Mouse (Mus musculus): ENCODE results near the gene Ralgapa2.

Ralgapa2 gene

GRCm38 (mm10) chr2:146511911-146512580 is at the start of gene Ralgapa2:
Gene Ralgapa2, minus strand, starts transcription at chr2:146512344.
- DNase-seq (ENCODE audit: low spot score in 2 of 2) = peak; percentile 93 to 99

GRCm38 (mm10) chr2:146561505-146561904 is 49.4 kb upstream of the Ralgapa2 start:
- no peak for DNase-seq (ENCODE audit: low spot score in 2 of 2)

GRCm38 (mm10) chr2:146560633-146561043 is 48.5 kb upstream of the Ralgapa2 start:
- no peak for DNase-seq (ENCODE audit: low spot score in 2 of 2)

GRCm38 (mm10) chr2:146556148-146556547 is 44.0 kb upstream of the Ralgapa2 start:
- DNase-seq (ENCODE audit: low spot score in 2 of 2) = no peak

- DNase-seq (ENCODE audit: low spot score in 2 of 2) = no peak
These were observed 43.2 kb upstream of the Ralgapa2 start for GRCm38 (mm10) chr2:146555351-146555750.

GRCm38 (mm10) chr2:146553701-146554100 is 41.6 kb upstream of the Ralgapa2 start:
- no peak for DNase-seq (ENCODE audit: low spot score in 2 of 2)

GRCm38 (mm10) chr2:146551818-146552217 is 39.7 kb upstream of the Ralgapa2 start:
- no peak for DNase-seq (ENCODE audit: low spot score in 2 of 2)

GRCm38 (mm10) chr2:146549111-146549776 is 37.1 kb upstream of the Ralgapa2 start:
- no peak for DNase-seq (ENCODE audit: low spot score in 2 of 2)

GRCm38 (mm10) chr2:146544155-146544814 is 32.1 kb upstream of the Ralgapa2 start:
- DNase-seq (ENCODE audit: low spot score in 2 of 2) = no peak

GRCm38 (mm10) chr2:146533118-146533949 is 21.2 kb upstream of the Ralgapa2 start:
- DNase-seq (ENCODE audit: low spot score in 2 of 2) = no peak

GRCm38 (mm10) chr2:146532493-146532892 is 20.3 kb upstream of the Ralgapa2 start:
- no peak for DNase-seq (ENCODE audit: low spot score in 2 of 2)

- DNase-seq (ENCODE audit: low spot score in 2 of 2) = no peak
These were observed 13.3 kb upstream of the Ralgapa2 start for GRCm38 (mm10) chr2:146525483-146525882.

GRCm38 (mm10) chr2:146524685-146525415 is 12.7 kb upstream of the Ralgapa2 start:
- no peak for DNase-seq (ENCODE audit: low spot score in 2 of 2)

- no peak for DNase-seq (ENCODE audit: low spot score in 2 of 2)
These were observed 4.8 kb upstream of the Ralgapa2 start for GRCm38 (mm10) chr2:146516894-146517293.

GRCm38 (mm10) chr2:146515081-146515480 is 2.9 kb upstream of the Ralgapa2 start:
- no peak for DNase-seq (ENCODE audit: low spot score in 2 of 2)

- no peak for DNase-seq (ENCODE audit: low spot score in 2 of 2)
These were observed 407 bp upstream of the Ralgapa2 start for GRCm38 (mm10) chr2:146512581-146512920.

- peak in 1 of 2 experiments; percentile 36 for DNase-seq (ENCODE audit: low spot score in 2 of 2)
These were observed 711 bp downstream of the Ralgapa2 start for GRCm38 (mm10) chr2:146511401-146511865.

- no peak for DNase-seq (ENCODE audit: low spot score in 2 of 2)
These were observed 1.4 kb downstream of the Ralgapa2 start for GRCm38 (mm10) chr2:146510780-146511179.

- no peak for DNase-seq (ENCODE audit: low spot score in 2 of 2)
These were observed 9.4 kb downstream of the Ralgapa2 start for GRCm38 (mm10) chr2:146502578-146503311.

- DNase-seq (ENCODE audit: low spot score in 2 of 2) = no peak
These were observed 12.1 kb downstream of the Ralgapa2 start for GRCm38 (mm10) chr2:146500067-146500466.

Measured in spleen, postnatal 10 days (tissue).